Mouse (Mus musculus): ENCODE measurements around the gene Zfp213. TPM values are rescaled to one million over a fixed set of nuclear protein-coding genes. Genes with fewer than 3 reads are reported as not detected.

The Zfp213 gene
- polyA plus RNA-seq, 1 experiment, result 0.26 TPM

- Histone ChIP-seq H3K36me3 (ENCODE audit: control insufficient read depth) (no peaks in the 10 kb centered on the region), H3K9me3 (ENCODE audit: control insufficient read depth, low read length) (no peaks in the 10 kb centered on the region), H3K4me3 (replicated peaks) (peak overlapping the region; percentile 74), H3K27me3 (ENCODE audit: control insufficient read depth) (no peaks in the 10 kb centered on the region), H3K4me1 (ENCODE audit: control insufficient read depth) (peaks cover 62% of the 10 kb centered on the region)
- TF ChIP-seq TAL1 (IDR thresholded peaks at IDR 0.05; ENCODE audit: low read length) (no peak), GATA1 (IDR thresholded peaks at IDR 0.05; ENCODE audit: low read length) (no peak)
Observed at GRCm38 (mm10) chr17:23548615-23549014, 15.4 kb downstream of the Zfp213 start.

- Histone ChIP-seq H3K36me3 (ENCODE audit: control insufficient read depth) (no peaks in the 10 kb centered on the region), H3K4me1 (ENCODE audit: control insufficient read depth) (peaks cover 65% of the 10 kb centered on the region), H3K4me3 (replicated peaks) (peak overlapping the region; percentile 76), H3K27me3 (ENCODE audit: control insufficient read depth) (no peaks in the 10 kb centered on the region), H3K9me3 (ENCODE audit: control insufficient read depth, low read length) (no peaks in the 10 kb centered on the region)
- no peak for TF ChIP-seq GATA1 (IDR thresholded peaks at IDR 0.05; ENCODE audit: low read length)
- TF ChIP-seq TAL1 (IDR thresholded peaks at IDR 0.05; ENCODE audit: low read length), result no peak
Observed at GRCm38 (mm10) chr17:23547681-23548443, 16.2 kb downstream of the Zfp213 start.

- no peaks in the 10 kb centered on the region for H3K36me3 ChIP-seq (ENCODE audit: control insufficient read depth)
- peak overlapping the region; percentile 76 for H3K4me3 ChIP-seq (replicated peaks)
- peaks cover 62% of the 10 kb centered on the region for H3K4me1 ChIP-seq (ENCODE audit: control insufficient read depth)
- TF ChIP-seq GATA1 (IDR thresholded peaks at IDR 0.05; ENCODE audit: low read length) (no peak), TAL1 (IDR thresholded peaks at IDR 0.05; ENCODE audit: low read length) (no peak)
- no peaks in the 10 kb centered on the region for H3K9me3 ChIP-seq (ENCODE audit: control insufficient read depth, low read length)
- H3K27me3 ChIP-seq (ENCODE audit: control insufficient read depth), result 0 out of 2 replicates have a peak, but pooled peaks cover 2% of the 10 kb centered on the region
Observed at GRCm38 (mm10) chr17:23546702-23547505, 17.1 kb downstream of the Zfp213 start.

GRCm38 (mm10) chr17:23546333-23546701 lies 17.7 kb downstream of the Zfp213 start:
- H3K27me3 ChIP-seq (ENCODE audit: control insufficient read depth), result 0 out of 2 replicates have a peak, but pooled peaks cover 2% of the 10 kb centered on the region
- no peaks in the 10 kb centered on the region for H3K36me3 ChIP-seq (ENCODE audit: control insufficient read depth)
- no peak for TF ChIP-seq GATA1 (IDR thresholded peaks at IDR 0.05; ENCODE audit: low read length)
- no peak for TF ChIP-seq TAL1 (IDR thresholded peaks at IDR 0.05; ENCODE audit: low read length)
- H3K4me1 ChIP-seq (ENCODE audit: control insufficient read depth), result peaks cover 61% of the 10 kb centered on the region
- no peaks in the 10 kb centered on the region for H3K9me3 ChIP-seq (ENCODE audit: control insufficient read depth, low read length)
- H3K4me3 ChIP-seq (replicated peaks), result peak overlapping the region; percentile 76

GRCm38 (mm10) chr17:23545841-23546240 lies 18.2 kb downstream of the Zfp213 start:
- H3K27me3 ChIP-seq (ENCODE audit: control insufficient read depth), result 0 out of 2 replicates have a peak, but pooled peaks cover 2% of the 10 kb centered on the region
- H3K4me3 ChIP-seq (replicated peaks), result peak overlapping the region; percentile 76
- no peaks in the 10 kb centered on the region for H3K36me3 ChIP-seq (ENCODE audit: control insufficient read depth)
- TF ChIP-seq TAL1 (IDR thresholded peaks at IDR 0.05; ENCODE audit: low read length), result no peak
- no peak for TF ChIP-seq GATA1 (IDR thresholded peaks at IDR 0.05; ENCODE audit: low read length)
- peaks cover 61% of the 10 kb centered on the region for H3K4me1 ChIP-seq (ENCODE audit: control insufficient read depth)
- H3K9me3 ChIP-seq (ENCODE audit: control insufficient read depth, low read length), result no peaks in the 10 kb centered on the region

GRCm38 (mm10) chr17:23544766-23545165 lies 19.3 kb downstream of the Zfp213 start:
- TF ChIP-seq GATA1 (IDR thresholded peaks at IDR 0.05; ENCODE audit: low read length) (no peak), TAL1 (IDR thresholded peaks at IDR 0.05; ENCODE audit: low read length) (no peak)
- Histone ChIP-seq H3K9me3 (ENCODE audit: control insufficient read depth, low read length) (no peaks in the 10 kb centered on the region), H3K4me1 (ENCODE audit: control insufficient read depth) (peaks cover 61% of the 10 kb centered on the region), H3K36me3 (ENCODE audit: control insufficient read depth) (no peaks in the 10 kb centered on the region), H3K4me3 (replicated peaks) (no peak overlapping the region), H3K27me3 (ENCODE audit: control insufficient read depth) (0 out of 2 replicates have a peak, but pooled peaks cover 2% of the 10 kb centered on the region)

- Histone ChIP-seq H3K4me3 (replicated peaks) (no peak overlapping the region), H3K4me1 (ENCODE audit: control insufficient read depth) (peaks cover 53% of the 10 kb centered on the region), H3K27me3 (ENCODE audit: control insufficient read depth) (0 out of 2 replicates have a peak, but pooled peaks cover 2% of the 10 kb centered on the region), H3K9me3 (ENCODE audit: control insufficient read depth, low read length) (no peaks in the 10 kb centered on the region), H3K36me3 (ENCODE audit: control insufficient read depth) (no peaks in the 10 kb centered on the region)
- TF ChIP-seq TAL1 (IDR thresholded peaks at IDR 0.05; ENCODE audit: low read length) (no peak), GATA1 (IDR thresholded peaks at IDR 0.05; ENCODE audit: low read length) (no peak)
Observed at GRCm38 (mm10) chr17:23543983-23544382, 20.1 kb downstream of the Zfp213 start.

- Histone ChIP-seq H3K4me1 (ENCODE audit: control insufficient read depth) (peaks cover 52% of the 10 kb centered on the region), H3K9me3 (ENCODE audit: control insufficient read depth, low read length) (no peaks in the 10 kb centered on the region), H3K36me3 (ENCODE audit: control insufficient read depth) (no peaks in the 10 kb centered on the region), H3K4me3 (replicated peaks) (no peak overlapping the region), H3K27me3 (ENCODE audit: control insufficient read depth) (0 out of 2 replicates have a peak, but pooled peaks cover 2% of the 10 kb centered on the region)
- no peak for TF ChIP-seq TAL1 (IDR thresholded peaks at IDR 0.05; ENCODE audit: low read length)
- TF ChIP-seq GATA1 (IDR thresholded peaks at IDR 0.05; ENCODE audit: low read length), result no peak
Observed at GRCm38 (mm10) chr17:23543325-23543724, 20.7 kb downstream of the Zfp213 start.

GRCm38 (mm10) chr17:23542835-23543234 lies 21.2 kb downstream of the Zfp213 start:
- Histone ChIP-seq H3K9me3 (ENCODE audit: control insufficient read depth, low read length) (no peaks in the 10 kb centered on the region), H3K27me3 (ENCODE audit: control insufficient read depth) (peaks cover 6% of the 10 kb centered on the region), H3K4me3 (replicated peaks) (no peak overlapping the region), H3K36me3 (ENCODE audit: control insufficient read depth) (no peaks in the 10 kb centered on the region), H3K4me1 (ENCODE audit: control insufficient read depth) (peaks cover 54% of the 10 kb centered on the region)
- TF ChIP-seq TAL1 (IDR thresholded peaks at IDR 0.05; ENCODE audit: low read length), result no peak
- TF ChIP-seq GATA1 (IDR thresholded peaks at IDR 0.05; ENCODE audit: low read length), result no peak

All from erythroblast, embryonic 14.5 days (primary cell).